Mouse (Mus musculus): Measurements from ENCODE around the gene Kif22.

Gene Kif22

GRCm38 (mm10) chr7:127017950-127018345 lies 24.3 kb downstream of the Kif22 start:
- peak in 1 of 2 experiments; percentile 9 for DNase-seq (ENCODE audit: low spot score in 2 of 2)

GRCm38 (mm10) chr7:127016971-127017949 lies 25.0 kb downstream of the Kif22 start, which contains the start of gene Pagr1a:
Gene Pagr1a, minus strand, starts transcription at chr7:127017352.
- DNase-seq (ENCODE audit: low spot score in 2 of 2), result peak; percentile 94 to 96

- peak in 1 of 2 experiments; percentile 45 for DNase-seq (ENCODE audit: low spot score in 2 of 2)
These were observed 25.8 kb downstream of the Kif22 start for GRCm38 (mm10) chr7:127016486-127016938.

GRCm38 (mm10) chr7:127016481-127016485 lies 26.0 kb downstream of the Kif22 start, which contains the start of gene Pagr1b:
Gene Pagr1b, minus strand, starts transcription at chr7:127016484.
- no peak for DNase-seq (ENCODE audit: low spot score in 2 of 2)

- DNase-seq (ENCODE audit: low spot score in 2 of 2), result no peak
These were observed 26.2 kb downstream of the Kif22 start for GRCm38 (mm10) chr7:127016081-127016480.

- no peak for DNase-seq (ENCODE audit: low spot score in 2 of 2)
These were observed 27.3 kb downstream of the Kif22 start for GRCm38 (mm10) chr7:127014993-127015392.

- DNase-seq (ENCODE audit: low spot score in 2 of 2), result peak in 1 of 2 experiments; percentile 34
These were observed 28.0 kb downstream of the Kif22 start, which contains the start of gene Mvp for GRCm38 (mm10) chr7:127014320-127014719. Gene Mvp, minus strand, starts transcription at chr7:127014621.

GRCm38 (mm10) chr7:127013385-127013784 lies 28.9 kb downstream of the Kif22 start:
- no peak for DNase-seq (ENCODE audit: low spot score in 2 of 2)

- no peak for DNase-seq (ENCODE audit: low spot score in 2 of 2)
These were observed 29.4 kb downstream of the Kif22 start for GRCm38 (mm10) chr7:127012845-127013244.

- no peak for DNase-seq (ENCODE audit: low spot score in 2 of 2)
These were observed 29.9 kb downstream of the Kif22 start for GRCm38 (mm10) chr7:127012374-127012773.

GRCm38 (mm10) chr7:127011717-127012116 lies 30.6 kb downstream of the Kif22 start:
- DNase-seq (ENCODE audit: low spot score in 2 of 2), result no peak

GRCm38 (mm10) chr7:127011051-127011450 lies 31.2 kb downstream of the Kif22 start:
- DNase-seq (ENCODE audit: low spot score in 2 of 2), result no peak

GRCm38 (mm10) chr7:127009307-127010085 lies 32.8 kb downstream of the Kif22 start:
- DNase-seq (ENCODE audit: low spot score in 2 of 2), result no peak

GRCm38 (mm10) chr7:127008239-127009019 lies 33.8 kb downstream of the Kif22 start:
- DNase-seq (ENCODE audit: low spot score in 2 of 2), result peak in 1 of 2 experiments; percentile 57

GRCm38 (mm10) chr7:127007313-127008024 lies 34.8 kb downstream of the Kif22 start:
- DNase-seq (ENCODE audit: low spot score in 2 of 2), result no peak

GRCm38 (mm10) chr7:127004122-127004875 lies 38.0 kb downstream of the Kif22 start:
- no peak for DNase-seq (ENCODE audit: low spot score in 2 of 2)

GRCm38 (mm10) chr7:127003620-127004019 lies 38.7 kb downstream of the Kif22 start:
- no peak for DNase-seq (ENCODE audit: low spot score in 2 of 2)

GRCm38 (mm10) chr7:126999568-126999967 lies 42.7 kb downstream of the Kif22 start:
- DNase-seq (ENCODE audit: low spot score in 2 of 2), result no peak

GRCm38 (mm10) chr7:126996449-126996848 lies 45.8 kb downstream of the Kif22 start:
- DNase-seq (ENCODE audit: low spot score in 2 of 2), result no peak

- DNase-seq (ENCODE audit: low spot score in 2 of 2), result no peak
These were observed 53.5 kb downstream of the Kif22 start for GRCm38 (mm10) chr7:126988816-126989215.

GRCm38 (mm10) chr7:126986319-126986718 lies 56.0 kb downstream of the Kif22 start:
- DNase-seq (ENCODE audit: low spot score in 2 of 2), result peak in 1 of 2 experiments; percentile 32
